ENCODE assay signal across 13 mouse cellular contexts in the genomic region with DNA sequence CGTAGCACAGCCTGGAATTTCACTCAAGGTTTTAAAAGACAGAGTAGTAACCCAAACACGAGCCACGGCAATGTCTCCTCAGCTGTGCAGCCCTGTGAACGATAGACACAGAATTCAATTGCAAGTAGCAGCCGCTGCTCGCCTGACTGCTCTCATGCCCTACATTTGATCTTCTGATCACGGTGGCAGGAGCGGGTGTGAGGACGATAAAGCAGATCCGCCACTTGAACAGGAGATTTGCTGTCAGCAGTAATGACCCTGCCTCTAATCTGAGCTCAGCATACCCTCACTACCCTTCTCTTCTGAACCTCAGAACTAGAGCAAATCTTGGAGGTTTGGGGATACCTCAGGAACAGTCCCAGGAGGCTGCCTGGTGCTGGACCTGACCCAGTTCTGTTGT. TPM values are rescaled to one million over a fixed set of nuclear protein-coding genes. Genes with fewer than 3 reads are reported as not detected.
DNase-seq lines count a peak whose midpoint lies in the region; ATAC-seq and TF ChIP-seq lines count a peak whose summit lies in the region.
"Had no signal": no experiment of that assay in that cellular context is flagged by ENCODE, and none has a peak within 500 bp of the region (broad histone marks: within the 10 kb centered on the region; RNA-seq: fewer than 3 reads in every experiment).

No protein-coding gene starts in this region.

- H3K4me2 ChIP-seq in heart, embryonic 11.5 days: peak overlapping the region; percentile 22; the same call in 1 of the 2 replicates
- H3K4me2 ChIP-seq in heart, embryonic 15.5 days: 0 out of 2 replicates have a peak overlapping the region, but pooled peaks have one; percentile 11
- no peak overlapping the region for H3K4me2 ChIP-seq in midbrain, embryonic 15.5 days
- H3K4me2 ChIP-seq: hindbrain, embryonic 15.5 days; neural tube, embryonic 13.5 days had no signal

- TF ChIP-seq CTCF in kidney, adult 2 months (conservative IDR thresholded peaks at IDR 0.05; ENCODE audit: insufficient read depth, insufficient read length, low read depth, low read length): no peak

- no peak for TF ChIP-seq POLR2A in kidney, adult 2 months (IDR thresholded peaks at IDR 0.05; ENCODE audit: low read depth, low read length)

- H3K9ac ChIP-seq in heart, embryonic 11.5 days (ENCODE audit: low read depth, low read length): peak overlapping the region; percentile 22; the same call in 1 of the 2 replicates
- H3K9ac ChIP-seq in heart, embryonic 15.5 days: no peak overlapping the region
- no peak overlapping the region for H3K9ac ChIP-seq in midbrain, embryonic 15.5 days
- H3K9ac ChIP-seq: hindbrain, embryonic 15.5 days; neural tube, embryonic 13.5 days had no signal

- H3K27me3 ChIP-seq in kidney, adult 2 months (replicated peaks; ENCODE audit: control insufficient read depth, insufficient read depth, low read length): no peaks in the 10 kb centered on the region
- no peaks in the 10 kb centered on the region for H3K27me3 ChIP-seq in heart, embryonic 11.5 days (ENCODE audit: control insufficient read depth, insufficient read depth, low read length)
- no peaks in the 10 kb centered on the region for H3K27me3 ChIP-seq in heart, embryonic 15.5 days
- no peaks in the 10 kb centered on the region for H3K27me3 ChIP-seq in midbrain, embryonic 15.5 days (replicated peaks)
- H3K27me3 ChIP-seq: hindbrain, embryonic 15.5 days; neural tube, embryonic 13.5 days had no signal

- WGBS in kidney, adult 2 months: 52% methylated on average over 10 of the region's 10 CpGs
- 58% methylated on average over 10 of the region's 10 CpGs for WGBS in heart, embryonic 11.5 days (ENCODE audit: insufficient replicate concordance)
- WGBS in heart, embryonic 15.5 days: 46% methylated on average over 10 of the region's 10 CpGs
- 88% methylated on average over 10 of the region's 10 CpGs for WGBS in midbrain, embryonic 15.5 days

- ATAC-seq in heart, embryonic 11.5 days (replicated peaks; ENCODE audit: insufficient number of reproducible peaks, low FRiP score, low TSS enrichment): 0 out of 2 replicates have a peak, but pooled peaks have one; percentile 27
- ATAC-seq in heart, embryonic 15.5 days (replicated peaks; ENCODE audit: insufficient number of reproducible peaks, insufficient read depth, low FRiP score, low read depth): peak; percentile 45
- ATAC-seq in midbrain, embryonic 15.5 days (replicated peaks): no peak
- ATAC-seq: forebrain, embryonic 14.5 days; intestine, embryonic 16.5 days had no signal

- no peaks in the 10 kb centered on the region for H3K4me1 ChIP-seq in kidney, adult 2 months (ENCODE audit: control insufficient read depth, insufficient read depth, low read length)
- H3K4me1 ChIP-seq in heart, embryonic 11.5 days (ENCODE audit: control insufficient read depth, insufficient read depth, low read length): peaks cover 27% of the 10 kb centered on the region
- peaks cover 37% of the 10 kb centered on the region for H3K4me1 ChIP-seq in heart, embryonic 15.5 days (replicated peaks)
- H3K4me1 ChIP-seq in midbrain, embryonic 15.5 days: no peaks in the 10 kb centered on the region
- H3K4me1 ChIP-seq: hindbrain, embryonic 15.5 days; neural tube, embryonic 13.5 days had no signal

- H3K27ac ChIP-seq in kidney, adult 2 months (ENCODE audit: insufficient read depth, low read depth, low read length): no peak overlapping the region
- peak overlapping the region; percentile 87 for H3K27ac ChIP-seq in heart, embryonic 11.5 days (ENCODE audit: low read depth, low read length)
- peak overlapping the region; percentile 86 for H3K27ac ChIP-seq in heart, embryonic 15.5 days
- no peak overlapping the region for H3K27ac ChIP-seq in midbrain, embryonic 15.5 days
- H3K27ac ChIP-seq: hindbrain, embryonic 15.5 days; neural tube, embryonic 13.5 days had no signal

- H3K4me3 ChIP-seq in kidney, adult 2 months (ENCODE audit: insufficient read depth, low read depth, low read length): no peak overlapping the region
- H3K4me3 ChIP-seq in heart, embryonic 11.5 days (ENCODE audit: low read depth, low read length): no peak overlapping the region
- H3K4me3 ChIP-seq in heart, embryonic 15.5 days: no peak overlapping the region
- no peak overlapping the region for H3K4me3 ChIP-seq in midbrain, embryonic 15.5 days
- H3K4me3 ChIP-seq: hindbrain, embryonic 15.5 days; neural tube, embryonic 13.5 days had no signal

- H3K9me3 ChIP-seq in heart, embryonic 11.5 days (replicated peaks; ENCODE audit: control insufficient read depth, low read length): no peaks in the 10 kb centered on the region
- no peaks in the 10 kb centered on the region for H3K9me3 ChIP-seq in heart, embryonic 15.5 days (replicated peaks)
- no peaks in the 10 kb centered on the region for H3K9me3 ChIP-seq in midbrain, embryonic 15.5 days
- H3K9me3 ChIP-seq: hindbrain, embryonic 15.5 days; neural tube, embryonic 13.5 days had no signal

- no peaks in the 10 kb centered on the region; the same call in 1 of the 2 replicates for H3K36me3 ChIP-seq in kidney, adult 2 months (ENCODE audit: control insufficient read depth, insufficient read depth, low read length)
- peaks cover 24% of the 10 kb centered on the region for H3K36me3 ChIP-seq in heart, embryonic 11.5 days (ENCODE audit: control insufficient read depth, insufficient read depth, low read length)
- H3K36me3 ChIP-seq in heart, embryonic 15.5 days: peaks cover 50% of the 10 kb centered on the region
- H3K36me3 ChIP-seq in midbrain, embryonic 15.5 days (replicated peaks): peaks cover 34% of the 10 kb centered on the region

- DNase-seq in kidney, adult 18-20 months: peak; percentile 12
- DNase-seq in kidney, adult 2 months: no peak
- DNase-seq in thymus, postnatal 25 days: peak; percentile 70
- no peak for DNase-seq in gastrocnemius, adult 8-10 months (ENCODE audit: low spot score in 2 of 2)
- DNase-seq: lung, postnatal 14 days; right cerebral cortex, postnatal 4 days had no signal

RNA-seq across cellular contexts. Expression of gene Fam78a, which starts 38.6 kb away (rescaled TPM):
- polyA plus RNA-seq in kidney, adult 2 months (2012; rRNA removed): 2.6 and 4.9 TPM in 2 replicates
- polyA plus RNA-seq in heart, embryonic 11.5 days (2014; fragmentation: Nextera tagmentation; extraction: Ambion mirVana): 43.1 and 43.7 TPM in 2 replicates
- polyA plus RNA-seq in heart, embryonic 15.5 days (2015; fragmentation: Nextera tagmentation; extraction: Ambion mirVana): 26.7 and 29.1 TPM in 2 replicates
- polyA plus RNA-seq in midbrain, embryonic 15.5 days (2015; fragmentation: Nextera tagmentation; extraction: Ambion mirVana): 0.65 and 0.80 TPM in 2 replicates
- 10 to 100 TPM; 10.8 to 17.5 (median 14.9) TPM for total RNA-seq in gastrocnemius, adult 8-10 months (2022)

RNA-seq across cellular contexts. Expression of gene Plpp7, which starts 49.3 kb away (rescaled TPM):
- 5.7 and 6.0 TPM in 2 replicates for polyA plus RNA-seq in kidney, adult 2 months (2012; rRNA removed)
- polyA plus RNA-seq in heart, embryonic 11.5 days (2014; fragmentation: Nextera tagmentation; extraction: Ambion mirVana): 10.0 and 11.7 TPM in 2 replicates
- polyA plus RNA-seq in heart, embryonic 15.5 days (2015; fragmentation: Nextera tagmentation; extraction: Ambion mirVana): 15.9 and 16.1 TPM in 2 replicates
- polyA plus RNA-seq in midbrain, embryonic 15.5 days (2015; fragmentation: Nextera tagmentation; extraction: Ambion mirVana): 25.7 and 26.7 TPM in 2 replicates
- 100 to 1,000 TPM in 3 of 4 experiments, 10 to 100 TPM in 1; 99.5 to 130 (median 113) TPM for total RNA-seq in gastrocnemius, adult 8-10 months (2022)

Comparison
In these comparisons a context has a peak if more than half of its experiments do, and no peak if none do; other contexts are left out.
1. DNase-seq: peak in kidney, adult 18-20 months (single experiment) and thymus, postnatal 25 days (single experiment); none in kidney, adult 2 months (single experiment) and gastrocnemius, adult 8-10 months (0 of 2).
2. H3K27ac ChIP-seq: peak in heart, embryonic 11.5 days (single experiment) and heart, embryonic 15.5 days (single experiment); none in kidney, adult 2 months (single experiment) and midbrain, embryonic 15.5 days (single experiment).